Mouse (Mus musculus): ENCODE measurements around the gene Rabl2.

Gene Rabl2

GRCm38 (mm10) chr15:89548837-89549236 is 42.9 kb downstream of the Rabl2 start:
- DNase-seq, result no peak

- DNase-seq, result no peak
Measured at GRCm38 (mm10) chr15:89547824-89548601, 43.7 kb downstream of the Rabl2 start.

- no peak for DNase-seq
Measured at GRCm38 (mm10) chr15:89547321-89547720, 44.4 kb downstream of the Rabl2 start.

GRCm38 (mm10) chr15:89544171-89544570 is 47.6 kb downstream of the Rabl2 start:
- no peak for DNase-seq

GRCm38 (mm10) chr15:89533843-89534207 is 57.9 kb downstream of the Rabl2 start:
- no peak for DNase-seq

- DNase-seq, result no peak
Measured at GRCm38 (mm10) chr15:89532924-89533842, 58.5 kb downstream of the Rabl2 start.
